Mouse (Mus musculus): ENCODE data around the gene Lama4. TPM values are rescaled to one million over a fixed set of nuclear protein-coding genes. Genes with fewer than 3 reads are reported as not detected.

The Lama4 gene
- polyA plus RNA-seq, 1 experiment: 6.6 TPM

DNA sequence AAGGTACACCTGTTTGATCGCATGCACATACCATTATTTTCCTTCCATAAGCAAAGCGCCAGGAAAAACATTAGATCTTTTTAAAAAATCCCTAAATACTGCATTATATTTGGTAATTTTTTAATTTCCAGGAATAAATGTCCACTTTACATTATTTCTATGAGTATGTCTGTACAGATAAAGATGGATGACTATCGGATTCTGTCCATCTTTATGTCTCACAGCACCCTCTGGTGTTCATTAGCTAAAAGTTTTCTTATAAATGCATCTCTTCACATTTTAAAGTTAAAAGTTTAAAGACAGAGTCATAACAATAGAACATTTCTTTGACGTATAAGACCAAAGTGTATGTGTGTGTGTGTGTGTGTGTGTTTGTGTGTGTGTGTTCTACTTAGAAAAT lies 74.2 kb downstream of the Lama4 start:
- no peaks in the 10 kb centered on the region for H3K27me3 ChIP-seq (ENCODE audit: control insufficient read depth, insufficient read depth, low read length)
- no peaks in the 10 kb centered on the region for H3K36me3 ChIP-seq (ENCODE audit: control insufficient read depth, insufficient read depth, low read length)
- no peak overlapping the region for H3K4me3 ChIP-seq (ENCODE audit: control insufficient read depth, insufficient read depth, low read length)
- no peak for DNase-seq
- H3K27ac ChIP-seq (ENCODE audit: control insufficient read depth, insufficient read depth, low read length): no peak overlapping the region
- no peaks in the 10 kb centered on the region for H3K4me1 ChIP-seq (replicated peaks; ENCODE audit: control insufficient read depth, insufficient read depth, low read length)
- 57% methylated on average over 4 of the region's 4 CpGs for WGBS
- TF ChIP-seq POLR2A (IDR thresholded peaks at IDR 0.05; ENCODE audit: control insufficient read depth, extremely low read depth, insufficient read depth, low read length, poor library complexity) (no peak), CTCF (IDR thresholded peaks at IDR 0.05; ENCODE audit: borderline replicate concordance, control insufficient read depth, extremely low read depth, insufficient read depth, low read length, poor library complexity) (no peak)

DNA sequence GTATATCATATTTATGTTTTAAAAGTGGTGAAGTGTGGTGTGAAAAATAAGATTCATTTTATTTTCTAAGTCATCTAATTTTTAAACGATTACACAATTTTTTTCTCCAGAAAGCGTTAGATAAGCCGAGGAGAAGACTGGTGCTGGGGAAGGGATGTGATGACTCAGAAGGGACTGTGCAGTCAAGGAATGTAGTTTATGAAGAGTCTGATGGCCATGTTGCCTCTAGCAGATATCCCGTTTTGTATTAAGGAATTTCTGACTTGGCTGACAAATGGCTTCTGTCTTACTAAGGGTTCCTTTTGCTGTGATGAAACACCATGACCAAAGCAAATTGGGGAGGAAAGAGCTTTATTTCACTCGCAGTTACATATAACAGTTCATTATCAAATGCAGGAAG lies 74.7 kb downstream of the Lama4 start:
- TF ChIP-seq CTCF (IDR thresholded peaks at IDR 0.05; ENCODE audit: borderline replicate concordance, control insufficient read depth, extremely low read depth, insufficient read depth, low read length, poor library complexity) (no peak), POLR2A (IDR thresholded peaks at IDR 0.05; ENCODE audit: control insufficient read depth, extremely low read depth, insufficient read depth, low read length, poor library complexity) (no peak)
- no peak for DNase-seq
- Histone ChIP-seq H3K36me3 (ENCODE audit: control insufficient read depth, insufficient read depth, low read length) (no peaks in the 10 kb centered on the region), H3K27ac (ENCODE audit: control insufficient read depth, insufficient read depth, low read length) (no peak overlapping the region), H3K27me3 (ENCODE audit: control insufficient read depth, insufficient read depth, low read length) (no peaks in the 10 kb centered on the region), H3K4me1 (replicated peaks; ENCODE audit: control insufficient read depth, insufficient read depth, low read length) (no peaks in the 10 kb centered on the region), H3K4me3 (ENCODE audit: control insufficient read depth, insufficient read depth, low read length) (no peak overlapping the region)
- 83% methylated on average over 5 of the region's 5 CpGs for WGBS

DNA sequence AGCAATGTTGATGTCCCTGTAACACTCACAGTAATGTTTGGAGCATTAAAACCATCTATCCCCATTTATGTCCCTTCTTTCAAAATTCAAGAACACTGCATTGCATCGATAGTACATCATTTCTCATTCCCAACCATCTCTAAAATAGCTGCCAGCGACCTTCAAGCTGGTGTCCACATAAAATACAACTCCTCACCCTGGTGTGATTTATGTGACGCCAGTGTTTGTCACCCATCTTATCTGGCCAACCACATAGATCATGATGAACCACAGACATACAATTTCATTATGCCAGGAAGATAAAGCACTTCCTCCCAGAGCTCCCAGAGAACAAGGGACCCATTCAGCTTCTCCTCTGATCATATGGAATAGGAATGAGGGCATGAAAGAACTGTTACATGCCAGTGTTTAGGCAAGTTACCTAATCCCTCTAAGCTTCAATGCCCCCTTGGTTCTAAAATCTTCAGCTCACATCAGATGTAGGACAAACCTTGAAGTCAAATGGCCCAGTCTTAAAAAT lies 79.2 kb downstream of the Lama4 start:
- Histone ChIP-seq H3K4me1 (replicated peaks; ENCODE audit: control insufficient read depth, insufficient read depth, low read length) (no peaks in the 10 kb centered on the region), H3K36me3 (ENCODE audit: control insufficient read depth, insufficient read depth, low read length) (no peaks in the 10 kb centered on the region), H3K27me3 (ENCODE audit: control insufficient read depth, insufficient read depth, low read length) (no peaks in the 10 kb centered on the region), H3K4me3 (ENCODE audit: control insufficient read depth, insufficient read depth, low read length) (no peak overlapping the region), H3K27ac (ENCODE audit: control insufficient read depth, insufficient read depth, low read length) (no peak overlapping the region)
- 33% methylated on average over 3 of the region's 3 CpGs for WGBS
- no peak for DNase-seq
- TF ChIP-seq POLR2A (IDR thresholded peaks at IDR 0.05; ENCODE audit: control insufficient read depth, extremely low read depth, insufficient read depth, low read length, poor library complexity) (no peak), CTCF (IDR thresholded peaks at IDR 0.05; ENCODE audit: borderline replicate concordance, control insufficient read depth, extremely low read depth, insufficient read depth, low read length, poor library complexity) (no peak)

DNA sequence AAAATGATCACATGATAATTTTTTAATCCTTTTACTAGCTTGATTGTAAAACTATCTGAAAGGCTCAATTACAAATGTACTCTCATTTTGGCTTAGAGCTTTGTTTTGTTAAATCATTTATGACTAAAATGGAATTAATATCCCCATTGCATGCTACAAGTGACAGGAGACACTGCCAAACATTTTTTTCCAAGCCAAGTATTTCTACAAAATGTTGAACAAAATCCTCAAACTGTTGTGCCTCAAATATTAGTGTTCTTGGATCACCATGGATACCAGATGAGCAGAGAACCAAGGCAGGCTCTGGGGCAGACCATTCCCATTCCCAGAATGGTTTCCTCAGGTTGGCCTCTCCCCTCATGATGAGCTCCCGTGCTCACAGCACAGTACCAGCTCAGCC lies 79.8 kb downstream of the Lama4 start:
- no peak overlapping the region for H3K27ac ChIP-seq (ENCODE audit: control insufficient read depth, insufficient read depth, low read length)
- H3K4me3 ChIP-seq (ENCODE audit: control insufficient read depth, insufficient read depth, low read length): no peak overlapping the region
- no peaks in the 10 kb centered on the region for H3K36me3 ChIP-seq (ENCODE audit: control insufficient read depth, insufficient read depth, low read length)
- no peaks in the 10 kb centered on the region for H3K4me1 ChIP-seq (replicated peaks; ENCODE audit: control insufficient read depth, insufficient read depth, low read length)
- no peak for TF ChIP-seq POLR2A (IDR thresholded peaks at IDR 0.05; ENCODE audit: control insufficient read depth, extremely low read depth, insufficient read depth, low read length, poor library complexity)
- no peak for TF ChIP-seq CTCF (IDR thresholded peaks at IDR 0.05; ENCODE audit: borderline replicate concordance, control insufficient read depth, extremely low read depth, insufficient read depth, low read length, poor library complexity)
- H3K27me3 ChIP-seq (ENCODE audit: control insufficient read depth, insufficient read depth, low read length): no peaks in the 10 kb centered on the region
- DNase-seq: no peak
- 96% methylated on average over 1 of the region's 1 CpGs for WGBS

DNA sequence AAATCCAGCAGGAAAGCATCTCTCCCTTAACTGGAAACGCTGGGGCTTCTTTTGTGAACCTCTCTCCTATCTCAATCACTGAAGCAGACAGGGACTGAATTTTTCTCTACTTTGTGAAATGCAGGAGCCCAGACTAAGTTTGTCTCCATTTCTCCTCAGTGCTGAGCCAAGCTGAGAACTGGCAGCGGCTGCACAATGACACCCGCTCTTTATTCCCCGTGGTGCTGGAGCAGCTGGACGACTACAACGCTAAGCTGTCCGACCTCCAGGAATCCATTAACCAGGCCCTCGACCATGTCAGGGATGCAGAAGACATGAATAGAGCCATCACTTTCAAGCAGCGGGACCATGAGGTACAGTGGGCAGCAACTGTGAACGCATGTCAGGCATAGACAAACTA lies 82.5 kb downstream of the Lama4 start:
- DNase-seq: no peak
- no peaks in the 10 kb centered on the region for H3K36me3 ChIP-seq (ENCODE audit: control insufficient read depth, insufficient read depth, low read length)
- 95% methylated on average over 10 of the region's 10 CpGs for WGBS
- TF ChIP-seq CTCF (IDR thresholded peaks at IDR 0.05; ENCODE audit: borderline replicate concordance, control insufficient read depth, extremely low read depth, insufficient read depth, low read length, poor library complexity): no peak
- TF ChIP-seq POLR2A (IDR thresholded peaks at IDR 0.05; ENCODE audit: control insufficient read depth, extremely low read depth, insufficient read depth, low read length, poor library complexity): no peak
- H3K4me1 ChIP-seq (replicated peaks; ENCODE audit: control insufficient read depth, insufficient read depth, low read length): no peaks in the 10 kb centered on the region
- H3K27ac ChIP-seq (ENCODE audit: control insufficient read depth, insufficient read depth, low read length): no peak overlapping the region
- no peak overlapping the region for H3K4me3 ChIP-seq (ENCODE audit: control insufficient read depth, insufficient read depth, low read length)
- no peaks in the 10 kb centered on the region for H3K27me3 ChIP-seq (ENCODE audit: control insufficient read depth, insufficient read depth, low read length)

DNA sequence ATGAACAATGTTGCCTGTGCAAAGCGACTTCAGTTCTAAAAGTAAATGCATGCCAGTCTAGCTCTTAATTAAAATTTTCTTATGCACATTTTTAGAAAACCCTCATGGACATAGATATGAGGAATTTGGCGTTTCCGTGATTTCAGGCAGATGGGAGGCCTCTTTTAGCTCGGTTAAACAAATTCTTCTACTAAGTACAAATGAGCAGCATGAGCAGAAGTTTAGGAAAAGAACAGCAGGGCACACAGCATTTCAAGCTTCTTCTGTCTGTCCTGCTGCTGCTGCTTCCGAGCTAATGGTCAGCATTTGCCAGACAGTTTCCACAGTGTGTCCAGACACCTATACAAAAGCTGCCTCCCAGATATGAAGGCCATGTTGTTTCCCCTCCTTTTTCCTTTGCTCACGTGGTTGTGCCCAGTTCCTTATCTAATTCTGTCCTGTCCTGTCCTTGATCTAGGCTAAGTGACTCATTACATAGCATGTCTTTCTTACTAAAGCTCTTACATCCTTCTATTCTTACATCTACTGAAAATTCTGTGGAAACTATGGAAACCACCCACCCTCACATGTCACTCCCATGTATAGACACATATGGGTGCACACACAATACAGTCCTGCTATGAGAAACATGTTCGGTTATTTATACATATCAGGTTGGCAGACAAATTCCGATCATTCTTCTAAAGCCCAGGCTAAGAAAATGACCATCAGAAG lies 84.4 kb downstream of the Lama4 start:
- no peak overlapping the region for H3K4me3 ChIP-seq (ENCODE audit: control insufficient read depth, insufficient read depth, low read length)
- no peaks in the 10 kb centered on the region for H3K4me1 ChIP-seq (replicated peaks; ENCODE audit: control insufficient read depth, insufficient read depth, low read length)
- no peak overlapping the region for H3K27ac ChIP-seq (ENCODE audit: control insufficient read depth, insufficient read depth, low read length)
- H3K27me3 ChIP-seq (ENCODE audit: control insufficient read depth, insufficient read depth, low read length): no peaks in the 10 kb centered on the region
- 91% methylated on average over 8 of the region's 8 CpGs for WGBS
- H3K36me3 ChIP-seq (ENCODE audit: control insufficient read depth, insufficient read depth, low read length): no peaks in the 10 kb centered on the region
- no peak for DNase-seq
- no peak for TF ChIP-seq POLR2A (IDR thresholded peaks at IDR 0.05; ENCODE audit: control insufficient read depth, extremely low read depth, insufficient read depth, low read length, poor library complexity)

DNA sequence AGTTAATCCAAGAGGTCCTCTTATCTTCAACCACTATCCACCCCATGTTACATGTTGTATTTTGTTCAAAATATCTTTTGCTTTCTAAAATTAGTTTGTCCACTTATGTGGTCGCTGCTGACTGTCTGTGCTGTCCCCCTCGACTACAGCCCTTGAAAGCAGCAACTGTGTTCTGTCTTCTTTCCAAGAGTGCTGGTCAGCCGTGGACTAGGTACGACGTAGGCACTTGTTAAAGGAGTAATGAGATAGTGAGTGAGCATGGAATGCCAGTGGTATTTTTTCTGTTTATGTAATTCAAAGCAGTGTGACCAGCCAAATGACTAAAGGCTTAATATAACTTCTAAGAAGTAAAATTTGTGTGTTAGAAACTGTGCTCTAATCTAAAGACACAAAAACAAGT lies 90.7 kb downstream of the Lama4 start:
- TF ChIP-seq POLR2A (IDR thresholded peaks at IDR 0.05; ENCODE audit: control insufficient read depth, extremely low read depth, insufficient read depth, low read length, poor library complexity) (no peak), CTCF (IDR thresholded peaks at IDR 0.05; ENCODE audit: borderline replicate concordance, control insufficient read depth, extremely low read depth, insufficient read depth, low read length, poor library complexity) (no peak)
- Histone ChIP-seq H3K4me1 (replicated peaks; ENCODE audit: control insufficient read depth, insufficient read depth, low read length) (no peaks in the 10 kb centered on the region), H3K4me3 (ENCODE audit: control insufficient read depth, insufficient read depth, low read length) (no peak overlapping the region), H3K27ac (ENCODE audit: control insufficient read depth, insufficient read depth, low read length) (no peak overlapping the region), H3K36me3 (ENCODE audit: control insufficient read depth, insufficient read depth, low read length) (no peaks in the 10 kb centered on the region), H3K27me3 (ENCODE audit: control insufficient read depth, insufficient read depth, low read length) (no peaks in the 10 kb centered on the region)
- no peak for DNase-seq
- 95% methylated on average over 5 of the region's 5 CpGs for WGBS
